Mouse (Mus musculus): ENCODE results near the gene Ndufaf8. TPM values are rescaled to one million over a fixed set of nuclear protein-coding genes. Genes with fewer than 3 reads are reported as not detected.

Ndufaf8 gene
- 58.4 and 61.3 TPM in 2 replicates for polyA plus RNA-seq (2014; fragmentation: Nextera tagmentation; extraction: Ambion mirVana)

- Histone ChIP-seq H3K9me3 (ENCODE audit: control insufficient read depth, low read length) (no peaks in the 10 kb centered on the region), H3K36me3 (ENCODE audit: control insufficient read depth, insufficient read depth, low read length) (0 out of 2 replicates have a peak, but pooled peaks cover 2% of the 10 kb centered on the region), H3K4me3 (ENCODE audit: low read depth, low read length) (peak within 1 kb of the TSS; percentile 49), H3K27ac (ENCODE audit: low read depth, low read length) (peak within 1 kb of the TSS; percentile 62), H3K4me1 (ENCODE audit: control insufficient read depth, insufficient read depth, low read length) (peaks cover 17% of the 10 kb centered on the region), H3K9ac (ENCODE audit: low read length) (peak within 1 kb of the TSS; percentile 76), H3K27me3 (ENCODE audit: control insufficient read depth, insufficient read depth, low read length) (no peaks in the 10 kb centered on the region), H3K4me2 (peak within 1 kb of the TSS; percentile 78)
- ATAC-seq (ENCODE audit: low FRiP score), result peak; percentile 97
- WGBS, result under 1% methylated on average over 77 of the region's 77 CpGs
- peak; percentile 100 for DNase-seq (ENCODE audit: low spot score, missing footprints)
These were observed at the start of gene Ndufaf8, which contains the start of gene Tepsin for GRCm38 (mm10) chr11:120098588-120099511. Gene Ndufaf8, plus strand, starts transcription at chr11:120098928. Gene Tepsin, minus strand, starts transcription at chr11:120098731.

DNA sequence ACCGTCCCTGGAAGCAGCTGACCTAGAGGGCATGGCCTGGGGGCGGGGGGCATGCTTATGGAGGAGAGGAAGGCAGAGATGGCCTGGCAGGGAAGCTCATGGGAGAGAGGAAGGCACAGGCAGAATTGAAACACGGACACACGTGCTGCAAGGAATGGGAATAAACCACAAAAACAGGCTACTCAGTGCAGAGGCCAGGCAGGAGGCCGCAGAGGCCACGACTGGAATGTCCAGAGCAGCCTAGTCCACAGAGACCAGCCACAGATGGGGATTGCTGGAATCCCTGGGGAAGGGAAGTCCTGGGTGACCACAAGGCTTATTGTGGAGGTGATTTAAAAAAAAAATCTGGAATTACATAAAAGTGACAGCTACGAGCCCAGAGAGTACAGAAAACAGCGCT, 49.7 kb upstream of the Ndufaf8 start:
- Histone ChIP-seq H3K9ac (ENCODE audit: low read length) (no peak overlapping the region), H3K9me3 (ENCODE audit: control insufficient read depth, low read length) (no peaks in the 10 kb centered on the region), H3K27ac (ENCODE audit: low read depth, low read length) (no peak overlapping the region), H3K36me3 (ENCODE audit: control insufficient read depth, insufficient read depth, low read length) (no peaks in the 10 kb centered on the region), H3K4me1 (ENCODE audit: control insufficient read depth, insufficient read depth, low read length) (peaks cover 19% of the 10 kb centered on the region), H3K4me3 (ENCODE audit: low read depth, low read length) (no peak overlapping the region), H3K4me2 (no peak overlapping the region), H3K27me3 (ENCODE audit: control insufficient read depth, insufficient read depth, low read length) (peaks cover 24% of the 10 kb centered on the region; the same call in 1 of the 2 replicates)
- no peak for DNase-seq (ENCODE audit: low spot score, missing footprints)
- 80% methylated on average over 8 of the region's 8 CpGs for WGBS
- no peak for ATAC-seq (ENCODE audit: low FRiP score)

GRCm38 (mm10) chr11:120051124-120051811, 47.5 kb upstream of the Ndufaf8 start:
- Histone ChIP-seq H3K4me2 (no peak overlapping the region), H3K36me3 (ENCODE audit: control insufficient read depth, insufficient read depth, low read length) (no peaks in the 10 kb centered on the region), H3K4me3 (ENCODE audit: low read depth, low read length) (no peak overlapping the region), H3K27ac (ENCODE audit: low read depth, low read length) (no peak overlapping the region), H3K4me1 (ENCODE audit: control insufficient read depth, insufficient read depth, low read length) (peaks cover 17% of the 10 kb centered on the region), H3K9me3 (ENCODE audit: control insufficient read depth, low read length) (no peaks in the 10 kb centered on the region), H3K9ac (ENCODE audit: low read length) (peak overlapping the region; percentile 16; the same call in 1 of the 2 replicates), H3K27me3 (ENCODE audit: control insufficient read depth, insufficient read depth, low read length) (peaks cover 20% of the 10 kb centered on the region; the same call in 1 of the 2 replicates)
- DNase-seq (ENCODE audit: low spot score, missing footprints) (no peak), ATAC-seq (ENCODE audit: low FRiP score) (no peak)
- 47% methylated on average over 14 of the region's 14 CpGs for WGBS

DNA sequence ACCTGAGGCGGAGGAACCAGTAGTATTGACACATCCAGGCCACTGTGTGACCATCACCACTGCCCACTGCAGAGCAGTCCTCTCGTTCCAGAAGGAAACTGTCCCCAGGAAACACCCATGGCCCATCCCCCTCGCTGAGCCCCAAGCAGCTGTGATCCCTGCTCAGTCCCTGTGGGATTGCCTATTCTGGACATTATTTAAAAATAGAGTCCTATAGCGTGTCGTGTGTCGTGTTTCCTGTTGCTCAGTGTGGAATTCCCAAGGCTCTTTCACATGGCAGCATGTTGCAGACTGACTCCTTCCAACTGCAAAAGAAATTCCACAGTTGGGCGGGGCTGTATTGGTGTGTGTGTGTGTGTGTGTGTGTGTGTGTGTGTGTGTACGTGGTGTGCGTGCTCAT, 46.5 kb upstream of the Ndufaf8 start:
- DNase-seq (ENCODE audit: low spot score, missing footprints) (no peak), ATAC-seq (ENCODE audit: low FRiP score) (no peak)
- H3K27me3 ChIP-seq (ENCODE audit: control insufficient read depth, insufficient read depth, low read length), result peaks cover 18% of the 10 kb centered on the region; the same call in 1 of the 2 replicates
- no peak overlapping the region for H3K4me3 ChIP-seq (ENCODE audit: low read depth, low read length)
- H3K9me3 ChIP-seq (ENCODE audit: control insufficient read depth, low read length), result no peaks in the 10 kb centered on the region
- peaks cover 14% of the 10 kb centered on the region for H3K4me1 ChIP-seq (ENCODE audit: control insufficient read depth, insufficient read depth, low read length)
- no peak overlapping the region for H3K9ac ChIP-seq (ENCODE audit: low read length)
- H3K36me3 ChIP-seq (ENCODE audit: control insufficient read depth, insufficient read depth, low read length), result no peaks in the 10 kb centered on the region
- H3K4me2 ChIP-seq, result no peak overlapping the region
- WGBS, result 80% methylated on average over 9 of the region's 9 CpGs
- H3K27ac ChIP-seq (ENCODE audit: low read depth, low read length), result no peak overlapping the region

DNA sequence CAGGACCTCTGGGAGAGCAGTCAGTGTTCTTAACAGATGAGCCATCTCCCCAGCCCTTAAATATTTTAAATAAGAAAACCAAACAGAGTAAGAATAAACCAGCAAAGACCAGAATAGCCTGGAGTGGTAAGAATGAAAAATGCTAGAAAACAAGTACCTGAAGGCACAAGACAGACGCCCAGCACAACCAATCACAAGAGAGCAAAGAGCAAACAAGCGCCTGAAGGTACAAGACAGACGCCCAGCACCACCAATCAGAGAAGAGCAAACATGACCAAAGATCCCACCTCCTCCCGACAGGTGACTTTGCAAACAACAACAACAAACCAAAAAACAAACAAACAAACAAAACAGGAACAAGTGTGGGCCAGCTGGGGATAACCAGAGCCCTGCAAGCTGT, 44.9 kb upstream of the Ndufaf8 start:
- peaks cover 3% of the 10 kb centered on the region; the same call in 1 of the 2 replicates for H3K27me3 ChIP-seq (ENCODE audit: control insufficient read depth, insufficient read depth, low read length)
- no peaks in the 10 kb centered on the region for H3K4me1 ChIP-seq (ENCODE audit: control insufficient read depth, insufficient read depth, low read length)
- no peaks in the 10 kb centered on the region for H3K36me3 ChIP-seq (ENCODE audit: control insufficient read depth, insufficient read depth, low read length)
- WGBS, result 90% methylated on average over 4 of the region's 4 CpGs
- H3K4me2 ChIP-seq, result no peak overlapping the region
- DNase-seq (ENCODE audit: low spot score, missing footprints) (no peak), ATAC-seq (ENCODE audit: low FRiP score) (no peak)
- no peak overlapping the region for H3K27ac ChIP-seq (ENCODE audit: low read depth, low read length)
- H3K9ac ChIP-seq (ENCODE audit: low read length), result no peak overlapping the region
- H3K9me3 ChIP-seq (ENCODE audit: control insufficient read depth, low read length), result no peaks in the 10 kb centered on the region
- H3K4me3 ChIP-seq (ENCODE audit: low read depth, low read length), result no peak overlapping the region

DNA sequence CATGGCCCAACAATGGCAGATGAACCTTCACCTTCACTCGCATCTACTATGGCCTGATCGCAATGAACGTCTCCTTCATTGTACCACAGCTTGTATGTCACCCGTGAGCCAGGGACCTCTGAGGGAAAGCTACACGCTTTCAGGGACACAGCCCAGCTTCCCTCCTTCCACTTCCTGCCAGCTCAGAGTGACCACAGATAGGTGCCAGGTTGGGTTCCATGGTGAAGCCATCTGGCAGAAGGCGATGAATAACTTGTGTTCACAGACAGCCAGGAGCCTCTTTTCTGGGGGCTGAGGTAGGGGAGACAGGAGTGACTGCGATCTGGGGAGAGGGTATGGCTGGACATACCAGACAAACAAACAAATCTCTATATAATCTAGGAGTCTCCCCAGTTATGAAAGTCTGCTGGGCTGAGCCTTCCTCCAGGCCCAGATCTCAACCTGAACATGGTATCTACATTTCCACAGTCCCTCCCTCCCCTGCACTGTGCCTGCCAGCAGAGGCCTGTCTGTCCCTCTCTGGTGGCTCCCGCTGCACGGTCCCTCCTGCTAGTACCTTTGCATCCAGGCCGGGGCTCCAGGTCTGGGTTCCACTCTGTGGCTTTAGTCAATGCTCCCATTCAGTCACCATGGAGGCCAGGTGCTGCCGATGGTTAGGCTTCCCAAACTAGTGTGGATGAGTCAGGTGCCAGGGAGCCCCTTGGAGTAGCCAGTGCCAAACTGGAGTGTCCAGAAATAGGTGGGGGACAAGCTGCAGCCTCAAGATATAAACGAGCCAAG, 42.6 kb upstream of the Ndufaf8 start:
- no peak overlapping the region for H3K4me3 ChIP-seq (ENCODE audit: low read depth, low read length)
- ATAC-seq (ENCODE audit: low FRiP score) (no peak), DNase-seq (ENCODE audit: low spot score, missing footprints) (peak; percentile 82)
- H3K4me1 ChIP-seq (ENCODE audit: control insufficient read depth, insufficient read depth, low read length), result no peaks in the 10 kb centered on the region
- no peaks in the 10 kb centered on the region for H3K36me3 ChIP-seq (ENCODE audit: control insufficient read depth, insufficient read depth, low read length)
- no peak overlapping the region for H3K27ac ChIP-seq (ENCODE audit: low read depth, low read length)
- H3K9me3 ChIP-seq (ENCODE audit: control insufficient read depth, low read length), result no peaks in the 10 kb centered on the region
- 83% methylated on average over 12 of the region's 12 CpGs for WGBS
- no peaks in the 10 kb centered on the region for H3K27me3 ChIP-seq (ENCODE audit: control insufficient read depth, insufficient read depth, low read length)
- H3K9ac ChIP-seq (ENCODE audit: low read length), result no peak overlapping the region
- H3K4me2 ChIP-seq, result no peak overlapping the region

GRCm38 (mm10) chr11:120060634-120061033, 38.1 kb upstream of the Ndufaf8 start:
- ATAC-seq (ENCODE audit: low FRiP score) (no peak), DNase-seq (ENCODE audit: low spot score, missing footprints) (no peak)
- Histone ChIP-seq H3K4me3 (ENCODE audit: low read depth, low read length) (no peak overlapping the region), H3K4me2 (no peak overlapping the region), H3K36me3 (ENCODE audit: control insufficient read depth, insufficient read depth, low read length) (0 out of 2 replicates have a peak, but pooled peaks cover 3% of the 10 kb centered on the region), H3K9ac (ENCODE audit: low read length) (no peak overlapping the region), H3K27me3 (ENCODE audit: control insufficient read depth, insufficient read depth, low read length) (no peaks in the 10 kb centered on the region), H3K27ac (ENCODE audit: low read depth, low read length) (no peak overlapping the region), H3K9me3 (ENCODE audit: control insufficient read depth, low read length) (no peaks in the 10 kb centered on the region), H3K4me1 (ENCODE audit: control insufficient read depth, insufficient read depth, low read length) (no peaks in the 10 kb centered on the region)
- WGBS, result 87% methylated on average over 8 of the region's 8 CpGs

GRCm38 (mm10) chr11:120063326-120063725, 35.4 kb upstream of the Ndufaf8 start:
- H3K9me3 ChIP-seq (ENCODE audit: control insufficient read depth, low read length), result no peaks in the 10 kb centered on the region
- H3K27me3 ChIP-seq (ENCODE audit: control insufficient read depth, insufficient read depth, low read length), result no peaks in the 10 kb centered on the region
- ATAC-seq (ENCODE audit: low FRiP score) (no peak), DNase-seq (ENCODE audit: low spot score, missing footprints) (no peak)
- H3K9ac ChIP-seq (ENCODE audit: low read length), result no peak overlapping the region
- no peaks in the 10 kb centered on the region for H3K4me1 ChIP-seq (ENCODE audit: control insufficient read depth, insufficient read depth, low read length)
- H3K4me2 ChIP-seq, result no peak overlapping the region
- peaks cover 13% of the 10 kb centered on the region for H3K36me3 ChIP-seq (ENCODE audit: control insufficient read depth, insufficient read depth, low read length)
- WGBS, result 91% methylated on average over 5 of the region's 5 CpGs
- no peak overlapping the region for H3K4me3 ChIP-seq (ENCODE audit: low read depth, low read length)
- H3K27ac ChIP-seq (ENCODE audit: low read depth, low read length), result no peak overlapping the region

Measured in midbrain, embryonic 11.5 days (tissue).